Mouse (Mus musculus): Measurements from ENCODE around the gene Cdk6. TPM values are rescaled to one million over a fixed set of nuclear protein-coding genes. Genes with fewer than 3 reads are reported as not detected.
A peak's percentile ranks its signal among the peaks of the same experiment; 100 is the strongest.

Cdk6 gene
- polyA plus RNA-seq, 1 experiment: 9.7 TPM

GRCm38 (mm10) chr5:3460907-3461306 lies 119.6 kb downstream of the Cdk6 start:
- 27% methylated on average over 9 of the region's 9 CpGs for WGBS
- H3K27me3 ChIP-seq (ENCODE audit: control insufficient read depth, insufficient read depth, low read length): no peaks in the 10 kb centered on the region
- no peak overlapping the region for H3K4me3 ChIP-seq (ENCODE audit: extremely low read depth, insufficient read depth, insufficient read length)
- H3K36me3 ChIP-seq (ENCODE audit: control insufficient read depth, insufficient read depth, low read length): no peaks in the 10 kb centered on the region; the same call in 1 of the 2 replicates
- DNase-seq (ENCODE audit: low read depth in 1 of 2, low spot score in 2 of 2): peak; percentile 21 to 26
- TF ChIP-seq CTCF (IDR thresholded peaks at IDR 0.05; ENCODE audit: extremely low read depth, insufficient read depth, insufficient read length, insufficient replicate concordance): no peak
- TF ChIP-seq POLR2A (IDR thresholded peaks at IDR 0.05; ENCODE audit: low read depth, low read length): no peak
- H3K4me1 ChIP-seq (ENCODE audit: control insufficient read depth, insufficient read depth, insufficient read length): peaks cover 3% of the 10 kb centered on the region; the same call in 1 of the 2 replicates
- H3K27ac ChIP-seq (ENCODE audit: insufficient read depth, low read length): no peak overlapping the region; the same call in 1 of the 2 replicates

GRCm38 (mm10) chr5:3461401-3461800 lies 120.1 kb downstream of the Cdk6 start:
- TF ChIP-seq CTCF (IDR thresholded peaks at IDR 0.05; ENCODE audit: extremely low read depth, insufficient read depth, insufficient read length, insufficient replicate concordance) (no peak), POLR2A (IDR thresholded peaks at IDR 0.05; ENCODE audit: low read depth, low read length) (no peak)
- Histone ChIP-seq H3K27me3 (ENCODE audit: control insufficient read depth, insufficient read depth, low read length) (no peaks in the 10 kb centered on the region), H3K4me3 (ENCODE audit: extremely low read depth, insufficient read depth, insufficient read length) (no peak overlapping the region), H3K36me3 (ENCODE audit: control insufficient read depth, insufficient read depth, low read length) (no peaks in the 10 kb centered on the region; the same call in 1 of the 2 replicates), H3K4me1 (ENCODE audit: control insufficient read depth, insufficient read depth, insufficient read length) (peaks cover 3% of the 10 kb centered on the region; the same call in 1 of the 2 replicates), H3K27ac (ENCODE audit: insufficient read depth, low read length) (no peak overlapping the region)
- DNase-seq (ENCODE audit: low read depth in 1 of 2, low spot score in 2 of 2): no peak
- 50% methylated on average over 7 of the region's 7 CpGs for WGBS

- WGBS: 85% methylated on average over 11 of the region's 11 CpGs
- Histone ChIP-seq H3K4me3 (ENCODE audit: extremely low read depth, insufficient read depth, insufficient read length) (no peak overlapping the region), H3K36me3 (ENCODE audit: control insufficient read depth, insufficient read depth, low read length) (no peaks in the 10 kb centered on the region; the same call in 1 of the 2 replicates), H3K4me1 (ENCODE audit: control insufficient read depth, insufficient read depth, insufficient read length) (peaks cover 3% of the 10 kb centered on the region; the same call in 1 of the 2 replicates), H3K27me3 (ENCODE audit: control insufficient read depth, insufficient read depth, low read length) (no peaks in the 10 kb centered on the region), H3K27ac (ENCODE audit: insufficient read depth, low read length) (no peak overlapping the region)
- no peak for TF ChIP-seq CTCF (IDR thresholded peaks at IDR 0.05; ENCODE audit: extremely low read depth, insufficient read depth, insufficient read length, insufficient replicate concordance)
- TF ChIP-seq POLR2A (IDR thresholded peaks at IDR 0.05; ENCODE audit: low read depth, low read length): no peak
- DNase-seq (ENCODE audit: low read depth in 1 of 2, low spot score in 2 of 2): no peak
These were observed 121.8 kb downstream of the Cdk6 start for GRCm38 (mm10) chr5:3462897-3463757.

GRCm38 (mm10) chr5:3463758-3464157 lies 122.5 kb downstream of the Cdk6 start:
- Histone ChIP-seq H3K27ac (ENCODE audit: insufficient read depth, low read length) (no peak overlapping the region), H3K4me1 (ENCODE audit: control insufficient read depth, insufficient read depth, insufficient read length) (peaks cover 3% of the 10 kb centered on the region; the same call in 1 of the 2 replicates), H3K36me3 (ENCODE audit: control insufficient read depth, insufficient read depth, low read length) (no peaks in the 10 kb centered on the region; the same call in 1 of the 2 replicates), H3K27me3 (ENCODE audit: control insufficient read depth, insufficient read depth, low read length) (no peaks in the 10 kb centered on the region), H3K4me3 (ENCODE audit: extremely low read depth, insufficient read depth, insufficient read length) (no peak overlapping the region)
- TF ChIP-seq CTCF (IDR thresholded peaks at IDR 0.05; ENCODE audit: extremely low read depth, insufficient read depth, insufficient read length, insufficient replicate concordance): no peak
- no peak for TF ChIP-seq POLR2A (IDR thresholded peaks at IDR 0.05; ENCODE audit: low read depth, low read length)
- DNase-seq (ENCODE audit: low read depth in 1 of 2, low spot score in 2 of 2): no peak
- WGBS: 76% methylated on average over 3 of the region's 3 CpGs

- no peaks in the 10 kb centered on the region; the same call in 1 of the 2 replicates for H3K4me1 ChIP-seq (ENCODE audit: control insufficient read depth, insufficient read depth, insufficient read length)
- no peaks in the 10 kb centered on the region; the same call in 1 of the 2 replicates for H3K36me3 ChIP-seq (ENCODE audit: control insufficient read depth, insufficient read depth, low read length)
- H3K27me3 ChIP-seq (ENCODE audit: control insufficient read depth, insufficient read depth, low read length): no peaks in the 10 kb centered on the region
- TF ChIP-seq POLR2A (IDR thresholded peaks at IDR 0.05; ENCODE audit: low read depth, low read length): no peak
- TF ChIP-seq CTCF (IDR thresholded peaks at IDR 0.05; ENCODE audit: extremely low read depth, insufficient read depth, insufficient read length, insufficient replicate concordance): no peak
- no peak overlapping the region for H3K27ac ChIP-seq (ENCODE audit: insufficient read depth, low read length)
- no peak overlapping the region for H3K4me3 ChIP-seq (ENCODE audit: extremely low read depth, insufficient read depth, insufficient read length)
- 90% methylated on average over 7 of the region's 7 CpGs for WGBS
- DNase-seq (ENCODE audit: low read depth in 1 of 2, low spot score in 2 of 2): no peak
These were observed 125.0 kb downstream of the Cdk6 start for GRCm38 (mm10) chr5:3466069-3466877.

- H3K4me3 ChIP-seq (ENCODE audit: extremely low read depth, insufficient read depth, insufficient read length): no peak overlapping the region
- TF ChIP-seq POLR2A (IDR thresholded peaks at IDR 0.05; ENCODE audit: low read depth, low read length): no peak
- no peak for TF ChIP-seq CTCF (IDR thresholded peaks at IDR 0.05; ENCODE audit: extremely low read depth, insufficient read depth, insufficient read length, insufficient replicate concordance)
- H3K4me1 ChIP-seq (ENCODE audit: control insufficient read depth, insufficient read depth, insufficient read length): no peaks in the 10 kb centered on the region
- WGBS: 89% methylated on average over 10 of the region's 10 CpGs
- no peak for DNase-seq (ENCODE audit: low read depth in 1 of 2, low spot score in 2 of 2)
- H3K27me3 ChIP-seq (ENCODE audit: control insufficient read depth, insufficient read depth, low read length): no peaks in the 10 kb centered on the region
- H3K36me3 ChIP-seq (ENCODE audit: control insufficient read depth, insufficient read depth, low read length): no peaks in the 10 kb centered on the region
- no peak overlapping the region for H3K27ac ChIP-seq (ENCODE audit: insufficient read depth, low read length)
These were observed 129.6 kb downstream of the Cdk6 start for GRCm38 (mm10) chr5:3470866-3471265.

Measured in spleen, adult 2 months (tissue).